Mouse (Mus musculus) hindbrain, embryonic 15.5 days (tissue): ENCODE measurements around the gene Hnrnpk. TPM values are rescaled to one million over a fixed set of nuclear protein-coding genes. Genes with fewer than 3 reads are reported as not detected.

Experiments
- ATAC-seq: fragments of 200-750 bp; cut with Nextera tagmentation; 2 replicates; pipeline ENCODE4 v1.8.0; 2017; ENCODE audit warnings: low read depth, moderate number of reproducible peaks, moderate TSS enrichment; ENCODE audit not compliant: low FRiP score
- H3K27ac ChIP-seq: fragments of 300-500 bp; sonication (generic); replicated peaks from 2 replicates; pipeline ENCODE4 v1.5.1; 2015; ENCODE audit warnings: mild to moderate bottlenecking, inconsistent platforms
- H3K27me3 ChIP-seq: fragments of 300-500 bp; sonication (generic); 2 replicates; pipeline ENCODE4 v1.6.1; 2015; ENCODE audit warnings: control low read depth, inconsistent platforms
- H3K36me3 ChIP-seq: fragments of 300-500 bp; sonication (generic); 2 replicates; pipeline ENCODE4 v1.6.1; 2015; ENCODE audit warnings: control low read depth, inconsistent platforms
- H3K4me1 ChIP-seq: fragments of 300-500 bp; sonication (generic); replicated peaks from 2 replicates; pipeline ENCODE4 v1.6.1; 2015; ENCODE audit warnings: control low read depth, inconsistent platforms
- H3K4me2 ChIP-seq: fragments of 300-500 bp; sonication (generic); 2 replicates; pipeline ENCODE4 v1.6.1; 2015; ENCODE audit warnings: moderate library complexity, mild to moderate bottlenecking, inconsistent platforms
- H3K4me3 ChIP-seq: fragments of 300-500 bp; sonication (generic); 2 replicates; pipeline ENCODE4 v1.5.1; 2015; ENCODE audit warnings: mild to moderate bottlenecking, inconsistent platforms
- H3K9ac ChIP-seq: fragments of 300-500 bp; sonication (generic); 2 replicates; pipeline ENCODE4 v1.6.1; 2015; ENCODE audit warnings: inconsistent platforms
- H3K9me3 ChIP-seq: fragments of 300-500 bp; sonication (generic); 2 replicates; pipeline ENCODE4 v1.6.1; 2016; ENCODE audit warnings: control low read depth, inconsistent platforms
- WGBS: fragments of 180-500 bp; shearing (Covaris S2); methylation state at CpG from one replicate; pipeline ENCODE4 v1.1.7; 2015; 5-methylcytosine and 5-hydroxymethylcytosine counted together
- microRNA counts: library from miRNA; unstranded; fragments of <30 nt; microRNA quantifications from one replicate; lab custom pipeline; 2016
- microRNA-seq: library from miRNA; unstranded; fragments of <30 nt; microRNA quantifications from one replicate; pipeline ENCODE4, GENCODE M21; 2016
- polyA plus RNA-seq: library from polyadenylated mRNA; unstranded; fragments of >200 nt; fragmentation: Nextera tagmentation; extraction: Ambion mirVana; gene quantifications from 2 replicates; pipeline ENCODE4 v1.2.1, GENCODE M21; 2015

The Hnrnpk gene
- polyA plus RNA-seq, 1 experiment from 2014 or later, result 1,232 TPM

DNA sequence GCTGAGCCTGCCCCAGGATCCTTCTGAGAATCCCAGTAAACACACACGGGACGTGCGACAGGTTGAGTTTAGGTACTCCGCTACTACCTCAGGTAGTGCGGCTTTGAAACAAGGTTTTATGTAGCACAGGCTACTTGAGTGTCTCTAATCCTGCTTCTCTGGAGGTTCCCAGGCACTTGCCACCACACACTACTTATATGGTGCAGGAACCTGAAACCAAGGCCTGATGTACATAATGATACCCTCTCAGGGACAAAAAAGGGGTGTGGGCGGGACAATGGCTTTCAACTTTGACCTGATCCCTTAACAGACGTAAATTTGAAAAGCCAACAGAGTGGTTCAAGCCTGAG, 43.9 kb downstream of the Hnrnpk start:
- H3K9ac ChIP-seq, result 0 out of 2 replicates have a peak overlapping the region, but pooled peaks have one; percentile 19
- H3K4me3 ChIP-seq, result peak overlapping the region; percentile 77
- 0 out of 2 replicates have a peak, but pooled peaks cover 3% of the 10 kb centered on the region for H3K4me1 ChIP-seq
- ATAC-seq, result peak; percentile 88; the same call in 1 of the 2 replicates
- peak overlapping the region; percentile 96 for H3K4me2 ChIP-seq
- H3K27me3 ChIP-seq, result no peaks in the 10 kb centered on the region
- H3K36me3 ChIP-seq, result no peaks in the 10 kb centered on the region
- WGBS, result 2% methylated on average over 7 of the region's 7 CpGs
- no peaks in the 10 kb centered on the region for H3K9me3 ChIP-seq
- H3K27ac ChIP-seq, result peak overlapping the region; percentile 14; the same call in 1 of the 2 replicates

DNA sequence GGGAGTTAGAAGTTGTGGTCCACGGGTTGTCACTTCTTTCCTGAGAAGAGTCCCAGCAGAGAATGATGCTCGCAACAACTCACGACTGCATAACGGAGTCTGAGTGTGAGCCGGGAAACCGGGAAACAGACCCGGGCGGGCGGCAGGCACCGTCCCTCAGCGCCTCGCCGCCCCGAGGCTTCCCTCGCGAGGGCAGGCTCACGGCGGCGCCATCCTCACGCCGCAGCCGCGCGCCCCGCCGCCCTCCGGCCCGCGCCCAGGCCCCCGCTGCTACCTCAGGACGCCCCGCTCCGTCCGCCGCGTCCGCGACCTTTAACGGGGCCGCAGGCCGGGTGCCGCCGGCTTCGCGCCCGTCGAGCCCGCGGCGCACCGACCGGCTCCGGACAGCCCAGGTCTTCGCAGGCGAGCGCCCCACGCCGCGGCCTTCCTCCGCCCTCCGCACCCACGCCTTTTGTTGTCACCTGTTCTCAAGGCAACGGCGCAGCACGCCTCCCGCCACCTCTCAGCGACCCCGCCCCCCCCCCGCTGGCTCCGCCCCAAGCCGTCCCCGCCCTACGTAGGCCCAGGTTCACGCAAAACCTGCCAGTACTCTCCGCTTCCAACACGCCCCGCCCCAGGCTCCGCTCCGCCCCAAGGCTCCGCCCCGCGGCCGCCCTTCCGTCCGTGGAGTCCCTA, 44.4 kb downstream of the Hnrnpk start, which contains the start of gene Kif27:
Gene Kif27 (minus strand): TSS at position 494 of the 675 bp plus-strand sequence.
- Histone ChIP-seq H3K27me3 (no peaks in the 10 kb centered on the region), H3K9ac (peak within 1 kb of the TSS; percentile 62), H3K4me1 (0 out of 2 replicates have a peak, but pooled peaks cover 3% of the 10 kb centered on the region), H3K9me3 (no peaks in the 10 kb centered on the region), H3K27ac (peak within 1 kb of the TSS; percentile 62), H3K4me2 (peak within 1 kb of the TSS; percentile 96), H3K4me3 (peak within 1 kb of the TSS; percentile 77), H3K36me3 (no peaks in the 10 kb centered on the region)
- peak; percentile 98 for ATAC-seq
- under 1% methylated on average over 68 of the region's 85 CpGs for WGBS

DNA sequence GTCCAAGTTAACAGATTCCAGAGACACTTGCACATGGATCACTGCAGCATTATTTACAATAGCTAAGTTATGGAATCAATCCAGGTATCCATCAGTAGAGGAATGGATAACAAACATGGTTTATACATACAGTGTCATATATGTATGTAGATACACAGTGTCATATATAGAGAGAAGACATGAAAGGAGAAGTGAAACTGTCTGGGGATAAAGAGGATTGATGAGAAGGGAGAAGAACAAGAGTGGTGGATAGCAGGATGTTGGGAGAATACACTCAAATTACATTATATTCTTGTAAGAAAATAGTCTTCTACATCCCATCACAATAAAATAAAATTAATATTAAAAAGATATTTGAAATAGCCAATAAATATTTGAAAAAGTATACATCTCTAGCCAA, 50.1 kb downstream of the Hnrnpk start:
- H3K4me3 ChIP-seq, result no peak overlapping the region
- ATAC-seq, result no peak
- no peak overlapping the region for H3K9ac ChIP-seq
- H3K4me1 ChIP-seq, result no peaks in the 10 kb centered on the region
- H3K4me2 ChIP-seq, result no peak overlapping the region
- no peaks in the 10 kb centered on the region for H3K27me3 ChIP-seq
- H3K27ac ChIP-seq, result no peak overlapping the region
- no peaks in the 10 kb centered on the region for H3K36me3 ChIP-seq
- H3K9me3 ChIP-seq, result no peaks in the 10 kb centered on the region

DNA sequence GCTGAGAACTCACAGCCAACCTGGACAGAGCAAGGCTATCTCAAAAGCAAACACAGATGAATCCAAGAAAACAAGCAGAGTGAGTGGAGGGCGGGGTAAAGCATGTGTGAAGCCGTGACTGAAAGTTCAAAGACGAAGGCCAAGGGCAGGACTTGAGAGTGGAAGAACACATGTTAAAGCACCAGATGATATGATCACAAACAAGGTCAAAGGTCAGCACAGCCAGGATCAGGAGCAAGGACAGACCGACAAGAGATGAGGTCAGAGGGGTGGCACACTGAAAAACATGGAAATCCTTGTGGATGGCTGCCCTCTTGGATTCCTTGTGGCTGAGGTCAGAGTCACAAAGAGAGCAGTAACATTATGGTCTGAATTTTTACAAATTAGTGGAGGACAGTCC, 52.5 kb downstream of the Hnrnpk start:
- no peak overlapping the region for H3K4me3 ChIP-seq
- no peak overlapping the region for H3K27ac ChIP-seq
- H3K27me3 ChIP-seq, result no peaks in the 10 kb centered on the region
- no peak for ATAC-seq
- no peak overlapping the region for H3K9ac ChIP-seq
- no peak overlapping the region for H3K4me2 ChIP-seq
- WGBS, result 76% methylated on average over 4 of the region's 4 CpGs
- H3K9me3 ChIP-seq, result no peaks in the 10 kb centered on the region
- no peaks in the 10 kb centered on the region for H3K4me1 ChIP-seq
- no peaks in the 10 kb centered on the region for H3K36me3 ChIP-seq

DNA sequence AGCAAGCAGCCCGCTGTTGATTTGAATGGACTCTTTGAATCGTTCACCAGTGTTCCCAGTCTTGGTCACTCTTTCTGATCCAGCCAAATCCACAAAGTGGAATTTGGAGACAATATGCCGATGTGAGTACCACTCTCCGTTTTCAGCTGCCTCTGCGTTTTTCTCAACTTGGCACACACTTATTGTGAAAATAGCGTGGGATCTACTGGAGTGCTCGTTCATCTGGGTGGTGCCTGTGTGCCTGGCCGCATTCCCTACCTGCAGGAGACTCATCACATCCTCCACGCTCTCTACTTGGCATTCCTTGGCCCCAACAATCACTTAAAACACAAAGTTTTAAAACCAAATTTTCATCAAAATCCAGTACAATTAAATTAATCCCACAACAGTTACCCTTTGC, 58.6 kb downstream of the Hnrnpk start:
- no peaks in the 10 kb centered on the region for H3K9me3 ChIP-seq
- H3K4me3 ChIP-seq, result no peak overlapping the region
- ATAC-seq, result no peak
- no peaks in the 10 kb centered on the region for H3K27me3 ChIP-seq
- no peak overlapping the region for H3K27ac ChIP-seq
- no peaks in the 10 kb centered on the region for H3K36me3 ChIP-seq
- WGBS, result 80% methylated on average over 9 of the region's 9 CpGs
- H3K9ac ChIP-seq, result no peak overlapping the region
- H3K4me1 ChIP-seq, result no peaks in the 10 kb centered on the region
- no peak overlapping the region for H3K4me2 ChIP-seq

MicroRNAs encoded within 50 kb of the gene (microRNA counts, 519-probe panel; counts per million panel counts)
- microRNA mmu-miR-7a (lab: Ali Mortazavi, UCI), result 3,776 counts per million, percentile 80 among the panel's probes with 10 or more counts

Small RNA genes lying within 50 kb of the gene (microRNA-seq; reads per million reads assigned to microRNA genes)
- gene Mir7-1, result 391 reads per million, percentile 68 among the genes with 10 or more reads in this experiment

Other genes with a start within 250 kb of the Hnrnpk start
- 54.2 and 55.9 TPM in 2 replicates for gene Idnk, start 245.7 kb downstream of the Hnrnpk start, polyA plus RNA-seq
- gene Ubqln1, start 187.7 kb downstream of the Hnrnpk start, polyA plus RNA-seq, result 146 and 158 TPM in 2 replicates
- gene Gkap1, start 127.6 kb downstream of the Hnrnpk start, polyA plus RNA-seq, result 35.1 and 38.8 TPM in 2 replicates
- 1.6 and 2.0 TPM in 2 replicates for gene Kif27, start 44.2 kb downstream of the Hnrnpk start, polyA plus RNA-seq
- 21.6 and 22.7 TPM in 2 replicates for gene 2210016F16Rik, start 18.1 kb downstream of the Hnrnpk start, polyA plus RNA-seq
- 21.8 and 21.9 TPM in 2 replicates for gene Rmi1, start 1.1 kb downstream of the Hnrnpk start, polyA plus RNA-seq
- gene Slc28a3, start 207.5 kb upstream of the Hnrnpk start, polyA plus RNA-seq, result 0.12 and 0.22 TPM in 2 replicates